Mouse (Mus musculus) liver, embryonic 13.5 days (tissue): Measurements from ENCODE around the gene Araf. TPM values are rescaled to one million over a fixed set of nuclear protein-coding genes. Genes with fewer than 3 reads are reported as not detected.
"Not testable (repeated sequence)": the region's sequence is repeated elsewhere in the genome, so short reads cannot be mapped to it uniquely, and the experiment has no call there.

Experiments used
- ATAC-seq: fragments of 200-750 bp; cut with Nextera tagmentation; 2 replicates; pipeline ENCODE4 v1.8.0; 2017; ENCODE audit warnings: low read depth, mild to moderate bottlenecking, moderate number of reproducible peaks, moderate library complexity
- DNase-seq: peaks from one replicate; pipeline ENCODE4 v3.0.0; 2022
- H3K27ac ChIP-seq: fragments of 300-500 bp; sonication (generic); 2 replicates; pipeline ENCODE4 v1.5.1; 2015; ENCODE audit warnings: moderate library complexity, mild to moderate bottlenecking, inconsistent platforms
- H3K27me3 ChIP-seq: fragments of 300-500 bp; sonication (generic); 2 replicates; pipeline ENCODE4 v1.6.1; 2015; ENCODE audit warnings: mild to moderate bottlenecking, inconsistent platforms
- H3K36me3 ChIP-seq: fragments of 300-500 bp; sonication (generic); 2 replicates; pipeline ENCODE4 v1.6.1; 2015; ENCODE audit warnings: mild to moderate bottlenecking, inconsistent platforms
- H3K4me1 ChIP-seq: fragments of 300-500 bp; sonication (generic); replicated peaks from 2 replicates; pipeline ENCODE4 v1.6.1; 2015; ENCODE audit warnings: inconsistent platforms
- H3K4me2 ChIP-seq: fragments of 300-500 bp; sonication (generic); 2 replicates; pipeline ENCODE4 v1.6.1; 2015; ENCODE audit warnings: inconsistent platforms, mild to moderate bottlenecking, moderate library complexity
- H3K4me3 ChIP-seq: fragments of 300-500 bp; sonication (generic); replicated peaks from 2 replicates; pipeline ENCODE4 v1.5.1; 2015; ENCODE audit warnings: mild to moderate bottlenecking, inconsistent platforms
- H3K9ac ChIP-seq: fragments of 300-500 bp; sonication (generic); 2 replicates; pipeline ENCODE4 v1.6.1; 2015; ENCODE audit warnings: mild to moderate bottlenecking, inconsistent platforms
- H3K9me3 ChIP-seq: fragments of 300-500 bp; sonication (generic); replicated peaks from 2 replicates; pipeline ENCODE4 v1.6.1; 2016; ENCODE audit warnings: inconsistent platforms
- WGBS: fragments of 180-500 bp; shearing (Covaris S2); methylation state at CpG from one replicate; pipeline ENCODE4 v1.1.7; 2015; ENCODE audit not compliant: insufficient replicate concordance; 5-methylcytosine and 5-hydroxymethylcytosine counted together
- polyA plus RNA-seq: library from polyadenylated mRNA; unstranded; fragments of >200 nt; fragmentation: Nextera tagmentation; extraction: Ambion mirVana; gene quantifications from 2 replicates; pipeline ENCODE4 v1.2.1, GENCODE M21; 2015

Araf gene
- polyA plus RNA-seq, 1 experiment from 2014 or later: 43.1 TPM

- Histone ChIP-seq H3K27ac (peak overlapping the region; percentile 81), H3K4me2 (peak overlapping the region; percentile 75), H3K9me3 (no peaks in the 10 kb centered on the region), H3K27me3 (no peaks in the 10 kb centered on the region), H3K4me3 (peak overlapping the region; percentile 59), H3K36me3 (no peaks in the 10 kb centered on the region), H3K4me1 (peaks cover 5% of the 10 kb centered on the region; the same call in 1 of the 2 replicates), H3K9ac (peak overlapping the region; percentile 72)
- WGBS: 10% methylated on average over 18 of the region's 21 CpGs
- peak; percentile 96 for ATAC-seq
- peak; percentile 64 for DNase-seq
Measured at GRCm38 (mm10) chrX:20798141-20798796, 655 bp downstream of the Araf start.

GRCm38 (mm10) chrX:20798797-20799147 is 1.2 kb downstream of the Araf start:
- WGBS: 21% methylated on average over 7 of the region's 7 CpGs
- peak overlapping the region; percentile 72 for H3K9ac ChIP-seq
- peak overlapping the region; percentile 59 for H3K4me3 ChIP-seq
- H3K27me3 ChIP-seq: no peaks in the 10 kb centered on the region
- no peak for DNase-seq
- peak overlapping the region; percentile 81 for H3K27ac ChIP-seq
- peak overlapping the region; percentile 75 for H3K4me2 ChIP-seq
- peak; percentile 12; the same call in 1 of the 2 replicates for ATAC-seq
- no peaks in the 10 kb centered on the region for H3K36me3 ChIP-seq
- H3K9me3 ChIP-seq: no peaks in the 10 kb centered on the region
- peaks cover 5% of the 10 kb centered on the region; the same call in 1 of the 2 replicates for H3K4me1 ChIP-seq

- no peak for ATAC-seq
- H3K4me3 ChIP-seq: no peak overlapping the region
- WGBS: 56% methylated on average over 2 of the region's 2 CpGs
Measured at GRCm38 (mm10) chrX:20801456-20801855, 3.8 kb downstream of the Araf start.

GRCm38 (mm10) chrX:20804301-20804700 is 6.7 kb downstream of the Araf start:
- not testable (repeated sequence) for ATAC-seq, DNase-seq, H3K9me3 ChIP-seq, H3K27me3 ChIP-seq, H3K4me2 ChIP-seq, H3K36me3 ChIP-seq, H3K4me1 ChIP-seq, H3K27ac ChIP-seq, H3K9ac ChIP-seq, H3K4me3 ChIP-seq
- 20% methylated on average over 1 of the region's 1 CpGs for WGBS

More at GRCm38 (mm10) chrX:20801456-20801855, 3.8 kb downstream of the Araf start:
- no peak overlapping the region for H3K27ac ChIP-seq
- peaks cover 5% of the 10 kb centered on the region; the same call in 1 of the 2 replicates for H3K4me1 ChIP-seq
- H3K9ac ChIP-seq: no peak overlapping the region
- no peak for DNase-seq
- no peaks in the 10 kb centered on the region for H3K9me3 ChIP-seq
- H3K27me3 ChIP-seq: no peaks in the 10 kb centered on the region
- H3K4me2 ChIP-seq: no peak overlapping the region
- no peaks in the 10 kb centered on the region for H3K36me3 ChIP-seq

GRCm38 (mm10) chrX:20806295-20806694 is 8.7 kb downstream of the Araf start:
- WGBS: 40% methylated on average over 1 of the region's 1 CpGs
- no peak for ATAC-seq
- no peak for DNase-seq
- H3K4me3 ChIP-seq: no peak overlapping the region
- H3K27ac ChIP-seq: no peak overlapping the region
- H3K4me2 ChIP-seq: no peak overlapping the region
- no peaks in the 10 kb centered on the region for H3K4me1 ChIP-seq
- H3K9ac ChIP-seq: no peak overlapping the region
- no peaks in the 10 kb centered on the region for H3K9me3 ChIP-seq
- no peaks in the 10 kb centered on the region for H3K27me3 ChIP-seq
- no peaks in the 10 kb centered on the region for H3K36me3 ChIP-seq

- no peaks in the 10 kb centered on the region for H3K36me3 ChIP-seq
- no peak for DNase-seq
- no peak for ATAC-seq
- H3K4me1 ChIP-seq: peaks cover 4% of the 10 kb centered on the region; the same call in 1 of the 2 replicates
- no peaks in the 10 kb centered on the region for H3K9me3 ChIP-seq
- no peak overlapping the region for H3K27ac ChIP-seq
- H3K4me2 ChIP-seq: no peak overlapping the region
- 44% methylated on average over 6 of the region's 6 CpGs for WGBS
- no peaks in the 10 kb centered on the region for H3K27me3 ChIP-seq
- no peak overlapping the region for H3K4me3 ChIP-seq
- no peak overlapping the region for H3K9ac ChIP-seq
Measured at GRCm38 (mm10) chrX:20816974-20817373, 19.4 kb downstream of the Araf start.

GRCm38 (mm10) chrX:20819204-20819628 is 21.6 kb downstream of the Araf start:
- no peaks in the 10 kb centered on the region for H3K36me3 ChIP-seq
- H3K27ac ChIP-seq: no peak overlapping the region
- ATAC-seq (peak; percentile 90), DNase-seq (peak; percentile 64)
- H3K9ac ChIP-seq: peak overlapping the region; percentile 39
- no peaks in the 10 kb centered on the region for H3K9me3 ChIP-seq
- no peaks in the 10 kb centered on the region for H3K27me3 ChIP-seq
- peak overlapping the region; percentile 62 for H3K4me2 ChIP-seq
- WGBS: 16% methylated on average over 18 of the region's 19 CpGs
- H3K4me1 ChIP-seq: peaks cover 4% of the 10 kb centered on the region; the same call in 1 of the 2 replicates
- H3K4me3 ChIP-seq: peak overlapping the region; percentile 40

GRCm38 (mm10) chrX:20819708-20820426 is 22.3 kb downstream of the Araf start:
- Histone ChIP-seq H3K4me1 (peaks cover 4% of the 10 kb centered on the region; the same call in 1 of the 2 replicates), H3K4me3 (peak overlapping the region; percentile 40), H3K27ac (no peak overlapping the region), H3K4me2 (peak overlapping the region; percentile 62), H3K9ac (peak overlapping the region; percentile 39), H3K27me3 (no peaks in the 10 kb centered on the region), H3K36me3 (no peaks in the 10 kb centered on the region), H3K9me3 (no peaks in the 10 kb centered on the region)
- DNase-seq (peak; percentile 21), ATAC-seq (peak; percentile 36; the same call in 1 of the 2 replicates)
- 47% methylated on average over 8 of the region's 8 CpGs for WGBS

GRCm38 (mm10) chrX:20828934-20829333 is 31.3 kb downstream of the Araf start:
- WGBS: 18% methylated on average over 5 of the region's 5 CpGs
- Histone ChIP-seq H3K9me3 (no peaks in the 10 kb centered on the region), H3K9ac (no peak overlapping the region), H3K36me3 (no peaks in the 10 kb centered on the region), H3K27ac (no peak overlapping the region), H3K4me3 (no peak overlapping the region), H3K4me2 (no peak overlapping the region), H3K4me1 (no peaks in the 10 kb centered on the region), H3K27me3 (no peaks in the 10 kb centered on the region)
- DNase-seq (no peak), ATAC-seq (no peak)

- ATAC-seq: no peak
Measured at GRCm38 (mm10) chrX:20847232-20847631, 49.6 kb downstream of the Araf start.

GRCm38 (mm10) chrX:20847816-20848215 is 50.2 kb downstream of the Araf start:
- Histone ChIP-seq H3K9me3 (no peaks in the 10 kb centered on the region), H3K27ac (no peak overlapping the region), H3K4me3 (peak overlapping the region; percentile 70), H3K9ac (0 out of 2 replicates have a peak overlapping the region, but pooled peaks have one; percentile 15), H3K4me1 (peaks cover 8% of the 10 kb centered on the region), H3K36me3 (peaks cover 20% of the 10 kb centered on the region), H3K4me2 (peak overlapping the region; percentile 71), H3K27me3 (no peaks in the 10 kb centered on the region)
- ATAC-seq: no peak
- no peak for DNase-seq
- WGBS: 17% methylated on average over 2 of the region's 2 CpGs

More at GRCm38 (mm10) chrX:20847232-20847631, 49.6 kb downstream of the Araf start:
- H3K36me3 ChIP-seq: peaks cover 20% of the 10 kb centered on the region
- DNase-seq: no peak
- H3K4me3 ChIP-seq: no peak overlapping the region
- no peaks in the 10 kb centered on the region for H3K9me3 ChIP-seq
- H3K27me3 ChIP-seq: no peaks in the 10 kb centered on the region
- H3K4me1 ChIP-seq: peaks cover 8% of the 10 kb centered on the region
- no peak overlapping the region for H3K4me2 ChIP-seq
- WGBS: 76% methylated on average over 3 of the region's 3 CpGs
- H3K9ac ChIP-seq: no peak overlapping the region
- H3K27ac ChIP-seq: no peak overlapping the region
